8 mouse cellular contexts compared by ENCODE assay signal in the genomic region with DNA sequence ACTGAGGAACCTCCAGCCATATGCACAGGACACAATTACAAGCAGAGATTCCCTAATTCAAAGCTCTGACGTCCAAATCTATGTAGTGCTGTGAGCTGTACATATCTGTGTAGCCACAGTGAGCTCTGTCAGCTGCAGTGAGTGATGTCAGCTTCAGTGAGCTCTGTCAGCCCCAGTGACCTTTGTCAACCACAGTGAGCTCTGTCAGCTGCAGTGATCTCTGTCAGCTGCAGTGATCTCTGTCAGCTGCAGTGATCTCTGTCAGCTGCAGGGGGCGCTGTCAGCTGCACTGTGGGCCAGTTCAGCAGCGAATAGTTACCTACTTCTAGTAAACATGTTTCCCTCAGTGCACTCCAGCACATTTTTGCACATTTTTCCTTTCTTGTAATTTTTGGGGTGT. TPM values are rescaled to one million over a fixed set of nuclear protein-coding genes. Genes with fewer than 3 reads are reported as not detected.
DNase-seq lines count a peak whose midpoint lies in the region; ATAC-seq and TF ChIP-seq lines count a peak whose summit lies in the region.

No protein-coding gene starts in this region.

- H3K9ac ChIP-seq in neural tube, embryonic 11.5 days (ENCODE audit: low read length): no peak overlapping the region

- H3K9me3 ChIP-seq in neural tube, embryonic 11.5 days (ENCODE audit: control insufficient read depth, low read length): no peaks in the 10 kb centered on the region

- H3K4me3 ChIP-seq in neural tube, embryonic 11.5 days (ENCODE audit: low read depth, low read length): no peak overlapping the region
- no peak overlapping the region for H3K4me3 ChIP-seq in bone marrow, adult 2 months (replicated peaks; ENCODE audit: control insufficient read depth, low read depth, low read length)
- H3K4me3 ChIP-seq in kidney, adult 2 months (ENCODE audit: insufficient read depth, low read depth, low read length): no peak overlapping the region

- H3K4me2 ChIP-seq in neural tube, embryonic 11.5 days (ENCODE audit: low read depth): no peak overlapping the region

- peak; percentile 53 for DNase-seq in embryo, embryonic 10 days (ENCODE audit: low spot score)
- no peak for DNase-seq in embryo, embryonic 9.5 days (ENCODE audit: extremely low spot score)
- DNase-seq in neural tube, embryonic 11.5 days (ENCODE audit: low spot score): peak; percentile 38
- no peak for DNase-seq in neural tube, embryonic 10.5 days (ENCODE audit: extremely low spot score, low spot score)
- peak; percentile 29 for DNase-seq in kidney, adult 2 months
- DNase-seq in lung, postnatal 36 days: peak; percentile 21
- no peak for DNase-seq in MN1 (ENCODE audit: low spot score)

- WGBS in neural tube, embryonic 11.5 days: 25% methylated on average over 3 of the region's 3 CpGs
- WGBS in bone marrow, adult 2 months: 21% methylated on average over 3 of the region's 3 CpGs
- 21% methylated on average over 3 of the region's 3 CpGs for WGBS in kidney, adult 2 months

- no peaks in the 10 kb centered on the region for H3K4me1 ChIP-seq in neural tube, embryonic 11.5 days (ENCODE audit: control insufficient read depth, insufficient read depth, low read length)
- no peaks in the 10 kb centered on the region for H3K4me1 ChIP-seq in bone marrow, adult 2 months (ENCODE audit: control insufficient read depth, insufficient read depth, low read length)
- no peaks in the 10 kb centered on the region for H3K4me1 ChIP-seq in kidney, adult 2 months (ENCODE audit: control insufficient read depth, insufficient read depth, low read length)

- no peaks in the 10 kb centered on the region for H3K36me3 ChIP-seq in neural tube, embryonic 11.5 days (ENCODE audit: control insufficient read depth, insufficient read depth, low read length)
- no peaks in the 10 kb centered on the region for H3K36me3 ChIP-seq in kidney, adult 2 months (ENCODE audit: control insufficient read depth, insufficient read depth, low read length)

- TF ChIP-seq POLR2A in bone marrow, adult 2 months (IDR thresholded peaks at IDR 0.05; ENCODE audit: borderline replicate concordance, control insufficient read depth, low read depth, low read length): no peak
- no peak for TF ChIP-seq POLR2A in kidney, adult 2 months (IDR thresholded peaks at IDR 0.05; ENCODE audit: low read depth, low read length)

- no peaks in the 10 kb centered on the region for H3K27me3 ChIP-seq in neural tube, embryonic 11.5 days (ENCODE audit: control insufficient read depth, insufficient read depth, low read length)
- no peaks in the 10 kb centered on the region for H3K27me3 ChIP-seq in kidney, adult 2 months (replicated peaks; ENCODE audit: control insufficient read depth, insufficient read depth, low read length)

- TF ChIP-seq CTCF in bone marrow, adult 2 months (IDR thresholded peaks at IDR 0.05; ENCODE audit: control insufficient read depth, insufficient read depth, low read length): peak; percentile 56; the same call in 1 of the 2 replicates
- peak; percentile 48 for TF ChIP-seq CTCF in kidney, adult 2 months (conservative IDR thresholded peaks at IDR 0.05; ENCODE audit: insufficient read depth, insufficient read length, low read depth, low read length)

- no peak overlapping the region for H3K27ac ChIP-seq in neural tube, embryonic 11.5 days (ENCODE audit: low read depth, low read length)
- no peak overlapping the region for H3K27ac ChIP-seq in bone marrow, adult 2 months (ENCODE audit: control insufficient read depth, insufficient read depth, low read depth, low read length, poor library complexity)
- no peak overlapping the region for H3K27ac ChIP-seq in kidney, adult 2 months (ENCODE audit: insufficient read depth, low read depth, low read length)

- ATAC-seq in neural tube, embryonic 11.5 days (ENCODE audit: insufficient read depth, low FRiP score, low TSS enrichment): no peak

RNA-seq across cellular contexts. Expression of gene Prrxl1, which starts 10.2 kb away (rescaled TPM):
- polyA plus RNA-seq in neural tube, embryonic 11.5 days (2014; fragmentation: Nextera tagmentation; extraction: Ambion mirVana): 11.1 and 14.0 TPM in 2 replicates
- polyA plus RNA-seq in bone marrow, adult 2 months (2011; ENCODE audit: insufficient read depth, insufficient read length, low replicate concordance, missing spikeins): 0.54 and 1.2 TPM in 2 replicates
- not detected in 2 replicates for polyA plus RNA-seq in kidney, adult 2 months (2012; rRNA removed)

Comparison
In these comparisons a context has a peak if more than half of its experiments do, and no peak if none do; other contexts are left out.
1. DNase-seq: peak in embryo, embryonic 10 days (single experiment), neural tube, embryonic 11.5 days (single experiment), kidney, adult 2 months (single experiment) and lung, postnatal 36 days (single experiment); none in embryo, embryonic 9.5 days (single experiment), neural tube, embryonic 10.5 days (single experiment) and MN1 (single experiment).